Mouse (Mus musculus) midbrain, embryonic 12.5 days (tissue): ENCODE measurements at regions not wholly inside any gene's neighbourhood (a gene's known extent, or its start where the extent isn't known, plus 50 kb on each side); places are given as distances from the start of the nearest gene placed in this dataset.

Source experiments
- ATAC-seq: fragments of 200-750 bp; cut with Nextera tagmentation; 2 replicates; pipeline ENCODE4 v1.8.0; 2017; ENCODE audit warnings: low read depth, moderate TSS enrichment, moderate library complexity; ENCODE audit not compliant: low FRiP score
- H3K27ac ChIP-seq: fragments of 300-500 bp; sonication (generic); replicated peaks from 2 replicates; pipeline ENCODE4 v1.5.1; 2016; ENCODE audit warnings: mild to moderate bottlenecking
- H3K27me3 ChIP-seq: fragments of 300-500 bp; sonication (generic); 2 replicates; pipeline ENCODE4 v1.6.1; 2016; ENCODE audit warnings: mild to moderate bottlenecking
- H3K36me3 ChIP-seq: fragments of 300-500 bp; sonication (generic); 2 replicates; pipeline ENCODE4 v1.6.1; 2016
- H3K4me1 ChIP-seq: fragments of 300-500 bp; sonication (generic); 2 replicates; pipeline ENCODE4 v1.6.1; 2016
- H3K4me2 ChIP-seq: fragments of 300-500 bp; sonication (generic); replicated peaks from 2 replicates; pipeline ENCODE4 v1.6.1; 2016; ENCODE audit warnings: mild to moderate bottlenecking, moderate library complexity
- H3K4me3 ChIP-seq: fragments of 300-500 bp; sonication (generic); 2 replicates; pipeline ENCODE4 v1.5.1; 2016; ENCODE audit warnings: mild to moderate bottlenecking
- H3K9ac ChIP-seq: fragments of 300-500 bp; sonication (generic); replicated peaks from 2 replicates; pipeline ENCODE4 v1.6.1; 2016; ENCODE audit warnings: mild to moderate bottlenecking, moderate library complexity
- H3K9me3 ChIP-seq: fragments of 300-500 bp; sonication (generic); 2 replicates; pipeline ENCODE4 v1.6.1; 2016; ENCODE audit warnings: mild to moderate bottlenecking
- WGBS: fragments of 180-500 bp; shearing (Covaris S2); methylation state at CpG from one replicate; pipeline ENCODE4 v1.1.7; 2016; 5-methylcytosine and 5-hydroxymethylcytosine counted together

DNA sequence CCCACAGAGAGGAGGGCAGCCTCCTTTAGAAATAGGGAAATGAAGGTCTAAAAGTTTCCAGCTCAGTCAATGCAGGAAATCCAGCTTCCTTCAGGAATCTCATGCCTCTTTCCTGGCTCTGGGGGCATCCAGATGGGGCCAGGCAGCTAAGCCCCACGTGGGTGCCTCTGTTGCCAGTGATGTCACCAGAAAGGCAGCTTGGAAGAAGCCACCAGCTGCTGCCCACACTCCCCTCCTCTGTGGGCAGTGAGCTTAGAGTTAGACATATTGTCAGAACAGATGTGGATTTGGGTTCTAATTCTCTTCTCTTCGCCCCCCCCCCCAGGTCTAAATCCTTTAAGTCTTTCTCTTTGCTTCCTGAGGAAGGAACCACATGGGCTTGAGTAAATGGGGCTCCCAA lies 116.2 kb upstream of the Pja1 start:
- ATAC-seq = peak; percentile 41; the same call in 1 of the 2 replicates
- Histone ChIP-seq H3K9me3 (no peaks in the 10 kb centered on the region), H3K27ac (no peak overlapping the region), H3K4me2 (no peak overlapping the region), H3K4me1 (0 out of 2 replicates have a peak, but pooled peaks cover 13% of the 10 kb centered on the region), H3K36me3 (no peaks in the 10 kb centered on the region), H3K9ac (no peak overlapping the region), H3K4me3 (no peak overlapping the region), H3K27me3 (peaks cover 74% of the 10 kb centered on the region)
- WGBS = 36% methylated on average over 2 of the region's 2 CpGs

DNA sequence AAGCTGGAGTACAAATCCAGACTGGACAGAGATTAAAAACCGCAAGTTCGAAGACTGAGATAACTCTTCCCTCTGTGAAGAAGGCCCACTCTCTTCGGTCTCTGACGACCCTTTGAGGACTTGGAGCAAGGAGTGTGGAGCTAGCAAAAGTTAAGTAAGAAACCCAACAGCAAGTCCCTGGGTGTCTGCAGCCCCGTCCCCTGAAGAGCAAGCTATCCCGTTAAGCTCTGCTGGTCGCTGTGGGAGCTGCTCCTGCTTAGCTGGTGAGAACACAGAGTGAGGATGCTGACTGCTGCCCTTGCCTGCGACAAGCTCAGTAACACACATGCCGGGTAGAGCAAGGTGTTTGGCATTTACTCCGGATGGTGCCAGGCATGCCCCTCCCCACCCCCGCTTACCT lies 115.2 kb upstream of the Pja1 start:
- H3K9ac ChIP-seq = no peak overlapping the region
- H3K4me3 ChIP-seq = no peak overlapping the region
- no peaks in the 10 kb centered on the region for H3K36me3 ChIP-seq
- H3K27ac ChIP-seq = no peak overlapping the region
- H3K27me3 ChIP-seq = peaks cover 74% of the 10 kb centered on the region
- 61% methylated on average over 11 of the region's 11 CpGs for WGBS
- H3K4me1 ChIP-seq = peaks cover 18% of the 10 kb centered on the region; the same call in 1 of the 2 replicates
- H3K9me3 ChIP-seq = no peaks in the 10 kb centered on the region
- no peak overlapping the region for H3K4me2 ChIP-seq
- no peak for ATAC-seq

DNA sequence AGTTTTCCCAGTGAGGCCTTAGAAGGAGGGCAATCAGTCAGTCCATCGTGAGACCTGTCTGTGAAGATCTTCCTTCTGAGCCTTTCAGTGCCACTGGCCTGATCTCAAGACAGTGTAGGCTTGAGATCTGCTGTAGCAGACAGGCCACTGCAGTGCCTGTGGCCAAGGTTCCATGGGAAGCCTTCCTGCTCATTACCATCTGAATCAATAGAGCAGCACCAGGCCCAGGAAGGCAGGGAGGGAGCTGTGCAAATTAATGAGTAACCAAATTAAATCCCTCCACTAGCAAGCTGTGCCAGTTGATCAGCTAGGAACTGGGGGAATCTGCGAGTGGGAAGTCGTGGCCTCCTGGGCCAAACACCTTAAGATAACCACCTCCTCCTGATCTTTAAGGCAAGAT lies 114.6 kb upstream of the Pja1 start:
- peak; percentile 72 for ATAC-seq
- Histone ChIP-seq H3K27ac (no peak overlapping the region), H3K36me3 (no peaks in the 10 kb centered on the region), H3K9me3 (no peaks in the 10 kb centered on the region), H3K4me3 (no peak overlapping the region), H3K4me1 (peaks cover 14% of the 10 kb centered on the region; the same call in 1 of the 2 replicates), H3K4me2 (no peak overlapping the region), H3K9ac (no peak overlapping the region), H3K27me3 (peaks cover 75% of the 10 kb centered on the region)
- 33% methylated on average over 3 of the region's 3 CpGs for WGBS

DNA sequence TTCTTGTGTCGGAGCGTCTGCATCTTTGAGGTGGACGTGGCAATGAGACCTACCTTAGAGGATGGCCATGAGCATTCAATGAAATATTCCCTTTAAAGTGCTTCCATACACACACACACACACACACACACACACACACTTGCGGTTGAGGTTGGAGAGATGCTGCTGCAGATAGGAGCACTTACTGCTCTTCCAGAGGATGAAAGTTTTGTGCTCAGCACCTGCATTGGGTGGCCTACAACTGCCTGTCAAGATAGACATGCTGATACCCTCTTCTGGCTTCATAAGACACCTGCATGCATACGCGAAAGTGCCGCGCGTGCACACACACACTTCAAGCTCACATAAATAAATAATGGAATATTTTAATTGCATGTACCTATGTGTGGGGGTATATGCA lies 111.5 kb upstream of the Pja1 start:
- no peak overlapping the region for H3K9ac ChIP-seq
- no peaks in the 10 kb centered on the region for H3K36me3 ChIP-seq
- no peak overlapping the region for H3K4me2 ChIP-seq
- no peak overlapping the region for H3K27ac ChIP-seq
- H3K27me3 ChIP-seq = peaks cover 87% of the 10 kb centered on the region
- H3K9me3 ChIP-seq = no peaks in the 10 kb centered on the region
- H3K4me1 ChIP-seq = peaks cover 14% of the 10 kb centered on the region; the same call in 1 of the 2 replicates
- no peak for ATAC-seq
- 94% methylated on average over 9 of the region's 9 CpGs for WGBS
- H3K4me3 ChIP-seq = no peak overlapping the region

DNA sequence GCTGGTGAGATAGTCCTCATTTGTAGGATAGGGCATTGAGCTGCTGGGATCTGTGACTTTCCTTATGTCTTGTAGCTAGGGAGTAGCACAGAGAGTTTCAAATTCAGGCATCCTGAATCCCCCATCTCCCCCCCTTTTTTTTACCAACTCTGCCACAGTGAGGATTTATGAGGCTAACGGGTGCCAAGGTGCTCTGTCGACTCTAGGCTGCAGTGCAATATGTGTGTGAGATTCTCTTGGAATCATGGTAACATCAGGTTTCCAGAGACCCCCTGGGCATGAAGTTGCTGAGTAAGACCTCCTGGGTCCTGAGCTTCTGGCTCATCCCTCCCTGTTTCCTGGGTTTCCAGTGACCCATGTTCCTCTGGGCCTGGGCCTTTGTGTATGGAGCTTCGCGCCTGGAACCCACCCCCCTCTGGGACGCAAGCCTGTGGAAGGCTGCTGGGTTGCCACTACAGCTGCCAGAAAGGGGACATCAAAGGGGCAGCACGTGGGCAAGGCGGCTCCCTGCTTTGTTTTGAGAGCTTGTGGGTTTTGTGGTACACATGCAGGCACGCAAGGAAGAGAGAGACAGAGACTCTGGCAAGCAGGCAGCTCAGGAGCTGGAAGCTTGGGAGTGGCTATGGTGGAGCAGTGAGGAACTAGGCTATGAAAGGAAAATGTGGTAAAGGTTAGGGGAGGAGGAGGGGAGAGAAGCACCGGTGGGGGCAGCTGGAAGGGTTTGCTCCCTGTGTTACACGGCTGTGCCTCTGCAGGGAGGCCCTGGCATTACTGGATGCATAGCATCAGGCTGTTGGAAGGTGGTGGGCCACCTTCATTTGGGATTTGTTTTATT lies 110.8 kb upstream of the Pja1 start:
- WGBS = 35% methylated on average over 10 of the region's 10 CpGs
- ATAC-seq = no peak
- Histone ChIP-seq H3K4me2 (no peak overlapping the region), H3K9ac (no peak overlapping the region), H3K36me3 (no peaks in the 10 kb centered on the region), H3K4me1 (peaks cover 8% of the 10 kb centered on the region; the same call in 1 of the 2 replicates), H3K27me3 (peaks cover 84% of the 10 kb centered on the region), H3K4me3 (no peak overlapping the region), H3K27ac (no peak overlapping the region), H3K9me3 (no peaks in the 10 kb centered on the region)

DNA sequence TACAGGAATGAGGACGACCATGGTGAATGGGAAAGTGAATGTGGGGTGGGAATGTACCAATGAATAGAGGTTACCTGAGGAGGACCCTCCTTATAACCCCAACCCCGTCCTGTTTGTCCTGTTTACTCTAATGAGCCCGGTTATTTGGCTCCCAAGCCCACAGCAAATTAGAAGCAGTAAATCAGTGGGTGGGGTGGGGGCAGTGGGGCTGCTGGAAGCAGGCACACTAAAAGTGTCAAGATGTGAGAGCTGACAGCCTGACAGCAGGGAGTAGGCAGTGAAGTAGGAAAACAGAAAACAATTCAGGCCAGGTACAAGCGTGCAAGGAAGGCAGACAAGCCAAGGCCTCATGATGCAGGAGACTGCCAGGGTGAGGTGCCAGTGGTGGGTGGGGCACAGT lies 108.1 kb upstream of the Pja1 start:
- H3K4me3 ChIP-seq = no peak overlapping the region
- no peaks in the 10 kb centered on the region for H3K9me3 ChIP-seq
- H3K36me3 ChIP-seq = no peaks in the 10 kb centered on the region
- H3K9ac ChIP-seq = no peak overlapping the region
- H3K4me2 ChIP-seq = no peak overlapping the region
- no peak for ATAC-seq
- H3K27ac ChIP-seq = no peak overlapping the region
- H3K4me1 ChIP-seq = peaks cover 12% of the 10 kb centered on the region
- 72% methylated on average over 4 of the region's 4 CpGs for WGBS
- peaks cover 87% of the 10 kb centered on the region for H3K27me3 ChIP-seq

DNA sequence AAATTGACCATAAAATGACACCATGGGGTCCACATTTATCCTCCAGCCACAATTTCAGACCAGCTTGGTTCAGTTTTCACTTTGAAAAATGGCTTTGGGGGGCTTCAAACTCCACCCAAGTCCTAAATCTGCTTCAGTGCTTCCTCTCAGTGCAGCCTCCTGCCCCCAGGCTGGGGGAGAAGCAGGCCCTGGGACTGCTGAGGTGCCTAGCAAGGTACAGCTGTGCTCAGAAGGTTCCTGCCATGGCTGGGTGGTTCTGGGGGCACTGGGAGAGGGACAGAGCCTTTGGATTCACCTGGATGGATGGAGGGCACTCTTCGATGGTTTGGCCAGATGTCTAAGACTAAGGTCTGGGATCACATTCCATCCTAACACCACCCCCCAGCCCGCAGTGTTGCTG lies 107.7 kb upstream of the Pja1 start:
- no peaks in the 10 kb centered on the region for H3K36me3 ChIP-seq
- peaks cover 87% of the 10 kb centered on the region for H3K27me3 ChIP-seq
- WGBS = 92% methylated on average over 2 of the region's 2 CpGs
- no peak for ATAC-seq
- H3K27ac ChIP-seq = no peak overlapping the region
- H3K9ac ChIP-seq = no peak overlapping the region
- no peak overlapping the region for H3K4me3 ChIP-seq
- H3K4me1 ChIP-seq = peaks cover 12% of the 10 kb centered on the region
- no peaks in the 10 kb centered on the region for H3K9me3 ChIP-seq
- no peak overlapping the region for H3K4me2 ChIP-seq

DNA sequence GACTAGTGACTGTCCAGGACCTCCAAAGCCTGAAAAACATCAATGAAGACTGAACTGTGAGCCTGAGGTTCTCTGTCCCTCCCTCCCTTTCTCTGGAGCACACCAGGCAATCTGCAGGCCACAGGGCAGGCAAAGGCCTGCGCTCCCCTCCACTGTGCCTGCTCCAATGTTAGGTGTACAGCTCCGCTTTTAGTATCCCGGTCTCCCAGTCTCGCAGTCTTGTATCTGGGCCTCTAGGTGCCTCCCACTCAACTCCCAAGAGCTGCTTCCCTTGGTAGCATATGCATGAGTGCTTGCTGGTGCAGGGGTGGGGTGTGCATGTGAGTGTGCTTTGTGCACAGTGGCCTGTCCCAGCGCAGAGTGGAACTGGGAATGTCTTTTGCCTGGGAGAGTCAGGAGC lies 104.0 kb upstream of the Pja1 start:
- peak; percentile 8; the same call in 1 of the 2 replicates for ATAC-seq
- Histone ChIP-seq H3K9me3 (no peaks in the 10 kb centered on the region), H3K27me3 (peaks cover 90% of the 10 kb centered on the region), H3K4me2 (no peak overlapping the region), H3K36me3 (no peaks in the 10 kb centered on the region), H3K27ac (no peak overlapping the region), H3K4me1 (peaks cover 4% of the 10 kb centered on the region; the same call in 1 of the 2 replicates), H3K9ac (no peak overlapping the region), H3K4me3 (no peak overlapping the region)
- WGBS = 49% methylated on average over 5 of the region's 5 CpGs

DNA sequence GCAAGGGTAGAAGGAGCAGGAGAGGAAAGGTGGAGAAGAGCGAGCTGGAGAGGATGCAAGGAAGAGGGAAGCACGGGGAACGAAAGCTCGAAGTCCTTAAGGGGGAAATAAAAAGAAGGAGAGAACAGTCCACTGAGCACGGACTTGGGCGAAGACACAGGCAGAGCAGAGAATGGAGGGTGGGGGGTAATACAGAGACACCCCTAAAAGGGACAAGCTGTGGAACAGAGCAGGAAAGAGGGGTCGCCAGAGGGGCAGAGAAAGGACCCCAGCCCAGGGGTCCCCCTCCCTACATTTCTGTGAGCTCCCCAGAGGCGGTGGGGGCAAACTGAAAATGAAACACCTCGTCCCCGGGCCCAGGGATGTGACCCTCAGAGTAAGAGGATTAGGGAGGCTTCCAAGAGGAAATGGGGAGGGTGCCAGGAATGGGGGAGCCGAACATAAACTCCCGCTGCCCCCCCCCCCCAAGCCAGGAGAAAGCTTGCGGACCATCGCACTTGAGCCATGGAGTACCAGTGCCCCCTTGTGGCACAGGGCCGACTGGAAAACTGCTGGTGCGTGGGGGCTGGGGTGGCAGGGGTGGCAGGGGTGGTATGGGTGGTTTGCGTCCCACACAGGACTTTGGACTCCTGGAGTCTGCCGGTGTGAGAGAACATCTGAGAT lies 103.5 kb upstream of the Pja1 start:
- H3K27ac ChIP-seq = no peak overlapping the region
- H3K4me1 ChIP-seq = peaks cover 4% of the 10 kb centered on the region; the same call in 1 of the 2 replicates
- WGBS = 47% methylated on average over 17 of the region's 18 CpGs
- H3K36me3 ChIP-seq = no peaks in the 10 kb centered on the region
- no peak overlapping the region for H3K9ac ChIP-seq
- peak overlapping the region; percentile 45 for H3K4me2 ChIP-seq
- H3K27me3 ChIP-seq = peaks cover 89% of the 10 kb centered on the region
- no peaks in the 10 kb centered on the region for H3K9me3 ChIP-seq
- 0 out of 2 replicates have a peak overlapping the region, but pooled peaks have one; percentile 7 for H3K4me3 ChIP-seq
- peak; percentile 52 for ATAC-seq

DNA sequence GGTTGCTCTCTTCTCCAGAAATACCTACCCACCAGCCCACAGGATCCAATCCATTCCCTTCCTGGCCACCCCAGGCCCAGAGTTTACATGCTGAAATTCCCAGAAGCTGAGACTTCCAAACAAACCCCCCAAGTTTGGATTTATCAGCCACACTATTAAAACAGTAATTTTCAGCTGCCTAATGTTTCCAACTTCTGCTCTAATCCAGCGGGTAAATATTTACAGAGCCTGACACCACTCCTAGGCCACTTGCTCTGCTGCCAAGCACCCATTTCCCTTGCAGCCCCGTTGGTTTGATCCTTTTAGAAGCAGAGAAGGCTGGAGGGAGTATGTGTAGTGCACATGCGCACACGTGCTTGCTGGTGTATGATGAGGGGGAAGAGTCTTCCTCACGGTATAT lies 99.1 kb upstream of the Pja1 start:
- Histone ChIP-seq H3K27ac (no peak overlapping the region), H3K4me3 (no peak overlapping the region), H3K4me2 (no peak overlapping the region), H3K36me3 (no peaks in the 10 kb centered on the region), H3K27me3 (peaks cover 95% of the 10 kb centered on the region), H3K9me3 (no peaks in the 10 kb centered on the region), H3K9ac (no peak overlapping the region), H3K4me1 (peaks cover 15% of the 10 kb centered on the region)
- no peak for ATAC-seq
- 86% methylated on average over 5 of the region's 5 CpGs for WGBS

DNA sequence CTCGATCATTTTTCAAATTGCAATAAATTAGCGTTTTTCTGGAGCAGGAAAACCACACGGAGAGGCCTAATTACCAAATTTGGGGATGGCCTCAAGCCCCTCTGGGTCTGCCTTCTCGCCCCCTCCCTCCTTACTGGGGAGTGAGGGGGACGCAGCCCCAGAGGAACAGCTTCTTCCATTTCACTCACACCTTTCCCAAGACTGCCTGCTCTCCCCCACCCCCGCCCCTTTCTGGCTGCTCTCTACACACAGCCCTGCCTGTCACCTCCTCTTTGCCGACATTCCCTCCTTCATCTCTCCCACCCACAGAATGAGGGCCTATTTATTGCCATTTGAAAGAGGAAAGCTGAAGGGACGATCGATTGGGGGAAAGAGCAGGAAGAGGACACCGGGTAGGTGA lies 97.2 kb upstream of the Pja1 start:
- Histone ChIP-seq H3K27ac (no peak overlapping the region), H3K36me3 (no peaks in the 10 kb centered on the region), H3K4me2 (peak overlapping the region; percentile 38), H3K27me3 (peaks cover 96% of the 10 kb centered on the region), H3K9ac (no peak overlapping the region), H3K4me1 (peaks cover 14% of the 10 kb centered on the region), H3K9me3 (no peaks in the 10 kb centered on the region), H3K4me3 (no peak overlapping the region)
- 27% methylated on average over 7 of the region's 10 CpGs for WGBS
- peak; percentile 20; the same call in 1 of the 2 replicates for ATAC-seq
